Mouse (Mus musculus) forebrain, postnatal 0 days (tissue): Measurements from ENCODE around the gene Higd1a. TPM values are rescaled to one million over a fixed set of nuclear protein-coding genes. Genes with fewer than 3 reads are reported as not detected.
A peak's percentile ranks its signal among the peaks of the same experiment; 100 is the strongest.

Experiments
- ATAC-seq: fragments of 200-750 bp; cut with Nextera tagmentation; 2 replicates; pipeline ENCODE4 v1.8.0; 2017; ENCODE audit warnings: mild to moderate bottlenecking, moderate library complexity
- DNase-seq: peaks from one replicate; pipeline ENCODE4 v3.0.0-alpha.2; 2015
- H3K27ac ChIP-seq: fragments of 300-500 bp; sonication (generic); 2 replicates; pipeline ENCODE4 v1.5.1; 2014; ENCODE audit warnings: low read depth, mild to moderate bottlenecking, antibody characterized with exemption, low read length, moderate library complexity, mixed read lengths
- H3K27me3 ChIP-seq: fragments of 300-500 bp; sonication (generic); 2 replicates; pipeline ENCODE4 v1.6.1; 2014; ENCODE audit warnings: mild to moderate bottlenecking, low read length, mixed read lengths; ENCODE audit not compliant: insufficient read depth
- H3K36me3 ChIP-seq: fragments of 300-500 bp; sonication (generic); 2 replicates; pipeline ENCODE4 v1.6.1; 2014; ENCODE audit warnings: mild to moderate bottlenecking, moderate library complexity; ENCODE audit not compliant: insufficient read depth
- H3K4me1 ChIP-seq: fragments of 300-500 bp; sonication (generic); 2 replicates; pipeline ENCODE4 v1.6.1; 2014; ENCODE audit warnings: antibody characterized with exemption; ENCODE audit not compliant: insufficient read depth
- H3K4me2 ChIP-seq: fragments of 300-500 bp; sonication (generic); 2 replicates; pipeline ENCODE4 v1.6.1; 2014; ENCODE audit warnings: low read depth, mild to moderate bottlenecking, moderate library complexity
- H3K4me3 ChIP-seq: fragments of 300-500 bp; sonication (generic); 2 replicates; pipeline ENCODE4 v1.5.1; 2014; ENCODE audit warnings: low read depth, low read length, mixed read lengths
- H3K9ac ChIP-seq: fragments of 300-500 bp; sonication (generic); 2 replicates; pipeline ENCODE4 v1.6.1; 2014; ENCODE audit warnings: mild to moderate bottlenecking
- H3K9me3 ChIP-seq: fragments of 300-500 bp; sonication (generic); 2 replicates; pipeline ENCODE4 v1.6.1; 2016; ENCODE audit warnings: low read length
- CTCF ChIP-seq: sonication (generic); IDR thresholded peaks from 2 replicates; pipeline ENCODE4 v1.5.1; 2016; ENCODE audit warnings: antibody characterized with exemption, control low read depth, low read depth
- WGBS: fragments of 180-500 bp; shearing (Covaris S2); extraction: QIAGEN DNeasy Blood & Tissue Kit; methylation state at CpG from one replicate; pipeline ENCODE4 v1.1.7; 2014; 5-methylcytosine and 5-hydroxymethylcytosine counted together
- polyA plus RNA-seq: library from polyadenylated mRNA; unstranded; fragments of >200 nt; fragmentation: Nextera tagmentation; extraction: Ambion mirVana; gene quantifications from 2 replicates; pipeline ENCODE4 v1.2.1, GENCODE M21; 2015
- total RNA-seq: library from RNA; depleted of rRNA; stranded (reverse); fragments of >200 nt; gene quantifications from 2 replicates; pipeline ENCODE4 v1.2.3, GENCODE M21; 2014

The Higd1a gene
- total and polyA plus RNA-seq, 2 experiments from 2014 or later, result 35.1 to 134 TPM

DNA sequence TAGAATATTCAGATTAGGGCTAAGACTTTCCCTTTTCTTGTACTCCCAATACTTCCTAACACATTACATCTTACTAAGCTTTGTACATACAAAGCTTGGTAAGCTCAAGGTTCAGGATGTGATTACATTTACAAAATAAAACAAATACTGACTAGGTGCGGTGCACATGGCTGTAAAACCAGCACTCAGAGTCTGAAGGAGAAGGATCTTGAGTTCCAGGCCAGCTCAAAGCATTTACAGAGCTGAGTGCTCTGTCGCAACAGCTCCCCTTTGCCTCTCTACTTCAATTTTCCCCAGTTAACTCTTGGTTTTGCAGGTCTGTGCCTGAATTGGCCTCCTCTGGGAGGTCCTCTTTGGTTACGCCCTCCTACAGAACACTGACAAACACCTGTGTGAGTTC lies 3.9 kb downstream of the Higd1a start:
- H3K9ac ChIP-seq, result no peak overlapping the region
- 96% methylated on average over 3 of the region's 3 CpGs for WGBS
- no peak overlapping the region for H3K4me3 ChIP-seq
- DNase-seq (no peak), ATAC-seq (no peak)
- no peaks in the 10 kb centered on the region for H3K9me3 ChIP-seq
- H3K4me1 ChIP-seq, result no peaks in the 10 kb centered on the region
- H3K4me2 ChIP-seq, result no peak overlapping the region
- H3K27me3 ChIP-seq, result no peaks in the 10 kb centered on the region
- no peak for TF ChIP-seq CTCF
- H3K27ac ChIP-seq, result no peak overlapping the region
- peaks cover 23% of the 10 kb centered on the region for H3K36me3 ChIP-seq

DNA sequence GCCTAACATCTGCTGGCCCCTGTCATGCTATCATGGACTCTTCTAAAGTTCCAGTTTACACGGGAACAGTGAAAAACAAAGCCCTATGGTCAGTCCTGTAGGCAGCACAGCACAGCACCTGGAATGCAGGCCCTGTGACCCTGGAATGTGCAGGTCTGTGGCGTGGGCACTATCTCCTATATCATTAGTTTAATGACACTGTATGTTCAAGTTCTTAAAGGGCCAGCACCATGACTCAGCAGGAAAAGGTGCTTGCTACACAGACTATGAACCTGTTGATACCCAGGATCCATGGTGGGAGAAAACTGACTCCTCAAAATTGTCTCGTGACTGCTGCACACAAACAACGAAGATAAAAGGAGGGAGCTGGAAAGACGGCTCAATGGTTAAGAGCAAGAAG lies 10.3 kb downstream of the Higd1a start:
- Histone ChIP-seq H3K36me3 (peaks cover 36% of the 10 kb centered on the region), H3K27ac (no peak overlapping the region), H3K9ac (no peak overlapping the region), H3K4me2 (no peak overlapping the region), H3K4me1 (no peaks in the 10 kb centered on the region), H3K9me3 (no peaks in the 10 kb centered on the region), H3K4me3 (no peak overlapping the region), H3K27me3 (no peaks in the 10 kb centered on the region)
- DNase-seq (no peak), ATAC-seq (no peak)
- 80% methylated on average over 5 of the region's 5 CpGs for WGBS
- TF ChIP-seq CTCF, result no peak

DNA sequence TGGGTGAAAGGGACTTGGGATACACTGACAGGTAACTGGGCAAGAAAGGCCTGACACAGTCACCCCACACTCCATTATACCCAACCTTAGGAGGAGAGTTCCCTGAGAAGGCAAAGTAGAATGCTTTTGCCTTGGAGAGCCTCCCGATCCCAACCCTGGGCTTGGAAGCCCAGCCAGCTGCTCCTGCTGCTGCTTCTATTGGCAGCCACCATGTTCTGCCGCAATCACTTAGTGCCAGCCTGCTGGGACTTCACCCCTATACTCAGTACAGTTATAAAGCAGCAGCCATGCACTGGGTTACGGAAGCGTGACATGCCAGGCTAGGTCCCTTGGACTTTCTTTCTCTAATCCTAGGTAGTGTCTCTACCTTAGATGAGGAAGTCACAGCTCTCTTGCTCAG lies 11.0 kb downstream of the Higd1a start:
- Histone ChIP-seq H3K27ac (no peak overlapping the region), H3K9me3 (no peaks in the 10 kb centered on the region), H3K4me3 (no peak overlapping the region), H3K9ac (no peak overlapping the region), H3K4me1 (no peaks in the 10 kb centered on the region), H3K4me2 (no peak overlapping the region), H3K36me3 (peaks cover 36% of the 10 kb centered on the region), H3K27me3 (no peaks in the 10 kb centered on the region)
- WGBS, result 92% methylated on average over 4 of the region's 4 CpGs
- DNase-seq (no peak), ATAC-seq (no peak)
- no peak for TF ChIP-seq CTCF

DNA sequence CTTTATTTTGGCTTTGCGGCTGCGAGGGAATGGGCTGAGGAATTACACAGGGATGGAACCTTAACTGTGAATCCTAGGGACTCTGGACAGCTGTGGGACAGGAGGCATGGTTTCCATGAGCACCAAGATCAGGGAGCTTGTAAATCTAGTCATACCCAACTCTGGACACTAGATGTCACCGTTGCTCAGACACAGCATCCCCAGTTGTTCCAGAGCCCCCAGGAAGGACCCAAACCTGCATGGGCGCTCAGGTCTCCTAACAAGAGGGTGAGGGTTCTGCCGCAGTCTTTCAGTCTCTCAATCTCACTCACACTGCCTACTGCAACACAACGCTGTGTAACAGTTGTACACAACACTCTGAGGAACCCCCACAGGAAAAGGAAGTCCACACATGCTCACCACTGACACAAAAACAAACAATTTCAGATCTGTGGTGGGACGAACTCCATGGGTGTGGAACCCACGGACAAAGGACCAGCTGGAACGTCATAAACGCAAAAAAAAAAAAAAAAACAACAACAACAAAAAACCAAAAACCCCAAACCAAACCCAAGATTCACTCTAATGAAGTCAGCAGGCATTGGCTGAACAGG lies 11.5 kb downstream of the Higd1a start:
- Histone ChIP-seq H3K4me2 (no peak overlapping the region), H3K4me3 (no peak overlapping the region), H3K36me3 (peaks cover 32% of the 10 kb centered on the region), H3K9ac (no peak overlapping the region), H3K27me3 (no peaks in the 10 kb centered on the region), H3K9me3 (no peaks in the 10 kb centered on the region), H3K4me1 (no peaks in the 10 kb centered on the region), H3K27ac (no peak overlapping the region)
- DNase-seq (peak; percentile 69), ATAC-seq (peak; percentile 71)
- peak; percentile 78 for TF ChIP-seq CTCF
- WGBS, result 55% methylated on average over 10 of the region's 10 CpGs

DNA sequence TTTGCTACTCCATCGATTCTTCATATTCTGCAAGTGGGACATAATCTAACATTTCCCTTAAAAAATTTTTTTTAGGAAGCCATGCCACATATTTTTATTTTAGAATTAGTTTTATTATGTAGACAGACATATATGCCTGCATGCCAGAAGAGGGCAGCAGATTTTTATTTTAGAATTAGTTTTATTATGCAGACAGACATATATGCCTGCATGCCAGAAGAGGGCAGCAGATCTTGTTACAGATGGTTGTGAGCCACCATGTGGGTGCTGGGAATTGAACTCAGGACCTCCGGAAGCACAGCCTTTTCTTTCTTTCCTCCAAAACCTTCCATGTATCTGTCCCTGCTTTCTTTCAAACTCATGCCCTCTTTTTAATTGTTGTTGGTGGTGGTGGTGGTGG lies 15.2 kb downstream of the Higd1a start:
- H3K4me3 ChIP-seq, result no peak overlapping the region
- no peak for DNase-seq

DNA sequence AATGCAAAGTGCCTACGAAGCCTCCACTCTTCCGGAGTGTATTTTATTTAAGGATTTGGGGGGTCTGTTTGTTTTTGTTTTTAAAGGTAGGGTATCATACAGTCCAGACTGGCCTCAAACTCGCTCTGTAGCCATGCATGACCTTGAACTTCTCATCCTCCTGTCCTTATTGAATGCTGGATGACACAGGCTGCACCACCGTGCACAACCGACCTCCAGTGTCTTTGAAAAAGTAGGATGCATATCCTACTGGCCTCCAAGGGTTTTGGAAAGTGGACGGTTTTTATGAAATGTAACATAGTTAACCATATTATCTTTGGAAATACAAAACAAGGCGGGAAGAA lies 18.6 kb downstream of the Higd1a start:
- Histone ChIP-seq H3K27ac (no peak overlapping the region), H3K4me2 (peak overlapping the region; percentile 56), H3K27me3 (no peaks in the 10 kb centered on the region), H3K4me3 (peak overlapping the region; percentile 46), H3K9me3 (no peaks in the 10 kb centered on the region), H3K9ac (peak overlapping the region; percentile 62), H3K4me1 (no peaks in the 10 kb centered on the region; the same call in 1 of the 2 replicates), H3K36me3 (no peaks in the 10 kb centered on the region)
- TF ChIP-seq CTCF, result no peak
- WGBS, result 32% methylated on average over 7 of the region's 7 CpGs
- DNase-seq, result no peak
- ATAC-seq, result peak; percentile 54

More for the DNA sequence above, 15.2 kb downstream of the Higd1a start:
- ATAC-seq, result no peak
- no peak overlapping the region for H3K9ac ChIP-seq
- peaks cover 5% of the 10 kb centered on the region; the same call in 1 of the 2 replicates for H3K36me3 ChIP-seq
- no peaks in the 10 kb centered on the region for H3K9me3 ChIP-seq
- no peaks in the 10 kb centered on the region for H3K27me3 ChIP-seq
- peak; percentile 52 for TF ChIP-seq CTCF
- no peak overlapping the region for H3K4me2 ChIP-seq
- no peak overlapping the region for H3K27ac ChIP-seq
- H3K4me1 ChIP-seq, result no peaks in the 10 kb centered on the region; the same call in 1 of the 2 replicates
- WGBS, result 96% methylated on average over 2 of the region's 2 CpGs

DNA sequence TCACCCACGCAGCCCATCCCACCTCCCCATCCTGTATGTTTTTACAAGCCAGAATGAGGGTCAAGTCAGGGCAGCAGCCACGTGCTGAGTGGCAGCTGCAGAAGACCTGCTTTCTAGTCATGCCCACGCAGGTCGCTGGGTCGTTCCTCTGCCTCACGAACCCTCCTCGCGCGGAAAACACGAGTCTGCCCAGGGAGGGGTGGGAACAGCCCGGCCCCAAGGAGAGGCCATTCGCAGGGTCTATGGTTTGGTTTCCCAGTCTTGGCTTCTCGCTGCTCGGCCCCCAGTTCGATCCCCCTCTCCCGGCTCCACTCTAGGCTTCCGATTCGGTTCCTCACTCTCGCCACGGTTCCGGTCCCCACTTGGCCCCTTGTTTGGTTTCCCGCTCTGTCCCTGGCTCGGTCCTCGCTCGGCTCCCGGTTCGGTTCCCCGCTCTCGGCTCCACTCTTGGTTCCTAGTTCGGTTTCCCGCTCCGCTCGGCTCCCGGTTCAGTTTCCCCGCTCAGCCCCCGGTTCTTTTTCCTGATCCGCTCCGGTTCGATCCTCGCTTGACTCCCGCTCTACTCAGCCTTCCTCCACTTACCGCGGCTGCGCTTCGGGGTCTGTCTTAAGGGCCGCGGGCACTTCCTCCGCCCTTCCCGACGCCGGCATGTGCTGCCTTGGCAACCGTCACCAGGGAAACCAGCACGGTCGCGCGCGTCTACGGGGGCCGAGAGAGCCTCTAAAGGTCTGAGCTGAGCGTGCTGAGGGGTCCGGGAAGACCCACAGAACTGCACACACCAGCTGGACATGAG lies 19.1 kb downstream of the Higd1a start, which contains the start of gene Ccdc13:
Gene Ccdc13 (minus strand): TSS at position 633 of the 793 bp plus-strand sequence.
- H3K4me2 ChIP-seq, result peak within 1 kb of the TSS; percentile 56
- H3K9ac ChIP-seq, result peak within 1 kb of the TSS; percentile 62
- H3K4me1 ChIP-seq, result no peaks in the 10 kb centered on the region; the same call in 1 of the 2 replicates
- WGBS, result 3% methylated on average over 61 of the region's 61 CpGs
- no peak for TF ChIP-seq CTCF
- peak; percentile 96 for ATAC-seq
- no peaks in the 10 kb centered on the region for H3K36me3 ChIP-seq
- DNase-seq, result peak; percentile 93
- peak within 1 kb of the TSS; percentile 46 for H3K4me3 ChIP-seq
- no peaks in the 10 kb centered on the region for H3K27me3 ChIP-seq
- H3K27ac ChIP-seq, result no peak within 1 kb of the TSS
- H3K9me3 ChIP-seq, result no peaks in the 10 kb centered on the region
